Mouse (Mus musculus) adrenal gland, postnatal 36 days (tissue): Measurements from ENCODE around the gene Lmntd1. TPM values are rescaled to one million over a fixed set of nuclear protein-coding genes. Genes with fewer than 3 reads are reported as not detected.
A peak's percentile ranks its signal among the peaks of the same experiment; 100 is the strongest.

Experiments used
- DNase-seq, 2 experiments: peaks; one replicate each; pipeline ENCODE4 v3.0.0; 2021; ENCODE audit warnings: mixed read lengths in 1 of 2
- total RNA-seq, 2 experiments: library from RNA; stranded (reverse); gene quantifications; 2 replicates each; pipeline ENCODE4 v1.2.3; 2021

The Lmntd1 gene
- total RNA-seq, 2 experiments from 2014 or later = 0.33 to 0.56 TPM

GRCm38 (mm10) chr6:145433897-145434296, 180.2 kb downstream of the Lmntd1 start:
- no peak for DNase-seq

GRCm38 (mm10) chr6:145432711-145433708, 181.1 kb downstream of the Lmntd1 start:
- DNase-seq = no peak

GRCm38 (mm10) chr6:145431747-145432146, 182.4 kb downstream of the Lmntd1 start:
- DNase-seq = no peak

GRCm38 (mm10) chr6:145427411-145427810, 186.7 kb downstream of the Lmntd1 start:
- DNase-seq = no peak

GRCm38 (mm10) chr6:145426501-145426900, 187.6 kb downstream of the Lmntd1 start:
- no peak for DNase-seq

- no peak for DNase-seq
Observed at GRCm38 (mm10) chr6:145424156-145424555, 190.0 kb downstream of the Lmntd1 start.

GRCm38 (mm10) chr6:145423484-145423883, 190.6 kb downstream of the Lmntd1 start:
- DNase-seq = no peak

- no peak for DNase-seq
Observed at GRCm38 (mm10) chr6:145421666-145422065, 192.5 kb downstream of the Lmntd1 start.

- no peak for DNase-seq
Observed at GRCm38 (mm10) chr6:145420407-145420806, 193.7 kb downstream of the Lmntd1 start.

- no peak for DNase-seq
Observed at GRCm38 (mm10) chr6:145418856-145419255, 195.3 kb downstream of the Lmntd1 start.

GRCm38 (mm10) chr6:145417720-145418440, 196.2 kb downstream of the Lmntd1 start:
- no peak for DNase-seq

- DNase-seq = peak; percentile 59 to 72
Observed at GRCm38 (mm10) chr6:145417014-145417719, 197.0 kb downstream of the Lmntd1 start.

- DNase-seq = no peak
Observed at GRCm38 (mm10) chr6:145404369-145405051, 209.6 kb downstream of the Lmntd1 start.

- DNase-seq = peak in 1 of 2 experiments; percentile 23
Observed at GRCm38 (mm10) chr6:145401140-145401539, 213.0 kb downstream of the Lmntd1 start.

GRCm38 (mm10) chr6:145397881-145398280, 216.2 kb downstream of the Lmntd1 start:
- no peak for DNase-seq

- DNase-seq = no peak
Observed at GRCm38 (mm10) chr6:145396534-145396933, 217.6 kb downstream of the Lmntd1 start.

GRCm38 (mm10) chr6:145390421-145390820, 223.7 kb downstream of the Lmntd1 start:
- DNase-seq = no peak

GRCm38 (mm10) chr6:145389904-145390303, 224.2 kb downstream of the Lmntd1 start:
- DNase-seq = no peak

GRCm38 (mm10) chr6:145387378-145387777, 226.7 kb downstream of the Lmntd1 start:
- no peak for DNase-seq

GRCm38 (mm10) chr6:145382586-145383380, 231.3 kb downstream of the Lmntd1 start:
- DNase-seq = peak; percentile 22 to 25

GRCm38 (mm10) chr6:145380961-145381360, 233.2 kb downstream of the Lmntd1 start:
- no peak for DNase-seq
